Mouse (Mus musculus) kidney, postnatal 4 days (tissue): ENCODE data around the gene Gphn.
A peak's percentile ranks its signal among the peaks of the same experiment; 100 is the strongest.

ENCODE experiments used
- DNase-seq, 2 experiments: peaks; one replicate each; pipeline ENCODE4 v3.0.0; 2021; ENCODE audit warnings: mixed read lengths in 2 of 2

The Gphn gene

DNA sequence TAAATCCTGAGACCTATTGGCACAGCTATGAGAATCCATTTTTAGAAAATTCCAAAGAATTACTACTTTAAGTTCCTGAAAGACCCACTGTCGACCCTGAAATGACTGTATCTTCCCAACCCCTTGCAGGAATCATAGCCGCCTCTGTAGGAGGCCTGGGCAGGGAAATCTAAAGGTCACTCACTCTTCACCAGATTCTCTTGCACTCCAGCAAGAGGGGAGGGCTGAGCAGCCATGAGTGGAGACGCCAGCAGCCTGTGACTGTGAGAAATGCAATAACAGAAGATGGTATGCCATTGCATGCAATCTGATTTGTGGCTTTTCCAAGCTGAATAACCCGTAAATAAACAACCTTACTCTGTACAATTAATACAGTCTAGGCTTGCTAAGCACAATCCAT lies 501.5 kb downstream of the Gphn start:
- peak; percentile 16 to 40 for DNase-seq
